Mouse (Mus musculus): ENCODE measurements around the gene Ptges2.

DNA sequence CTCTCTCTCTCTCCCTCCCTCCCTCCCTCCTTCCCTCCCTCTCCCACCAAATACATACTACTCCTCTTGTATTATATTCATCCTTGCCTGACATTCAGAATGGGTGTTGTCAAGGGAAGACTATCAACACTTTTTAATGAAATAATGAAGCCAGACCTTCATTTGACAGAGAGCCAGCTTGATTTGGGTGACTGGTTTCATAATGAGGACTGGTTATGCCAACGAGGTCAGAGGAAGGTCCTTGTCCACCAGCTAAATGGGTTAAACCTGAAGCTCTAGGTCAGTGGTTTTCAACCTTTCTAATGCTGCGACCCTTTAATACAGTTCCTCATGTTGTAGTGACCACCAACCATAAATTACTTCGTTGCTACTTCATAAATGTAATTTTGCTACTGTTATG is 43.0 kb downstream of the Ptges2 start:
- TF ChIP-seq POLR2A (IDR thresholded peaks at IDR 0.05; ENCODE audit: control insufficient read depth, low read depth, low read length) = no peak
- TF ChIP-seq CTCF (IDR thresholded peaks at IDR 0.05; ENCODE audit: control insufficient read depth, insufficient read depth, insufficient replicate concordance, low read depth, low read length) = no peak

Measured in testis, adult 2 months (tissue).